Mouse (Mus musculus): Measurements from ENCODE around the gene Arpc1b. TPM values are rescaled to one million over a fixed set of nuclear protein-coding genes. Genes with fewer than 3 reads are reported as not detected.

The Arpc1b gene
- polyA plus RNA-seq, 1 experiment from 2014 or later = 95.4 TPM

Other genes with a start within 250 kb of the Arpc1b start
- gene Smurf1, start 148.4 kb upstream of the Arpc1b start, polyA plus RNA-seq (2014; fragmentation: Nextera tagmentation; extraction: Ambion mirVana) = 14.3 and 15.7 TPM in 2 replicates
- not detected in 2 replicates for gene Gm4871, start 81.5 kb upstream of the Arpc1b start, polyA plus RNA-seq (2014; fragmentation: Nextera tagmentation; extraction: Ambion mirVana)
- gene 1700018F24Rik, start 71.2 kb upstream of the Arpc1b start, polyA plus RNA-seq (2014; fragmentation: Nextera tagmentation; extraction: Ambion mirVana) = not detected in 2 replicates
- 112 and 115 TPM in 2 replicates for gene Arpc1a, start 30.4 kb upstream of the Arpc1b start, polyA plus RNA-seq (2014; fragmentation: Nextera tagmentation; extraction: Ambion mirVana)
- gene Kpna7, start 30.2 kb upstream of the Arpc1b start, polyA plus RNA-seq (2014; fragmentation: Nextera tagmentation; extraction: Ambion mirVana) = not detected in 2 replicates
- gene Pdap1, start 26.0 kb downstream of the Arpc1b start, polyA plus RNA-seq (2014; fragmentation: Nextera tagmentation; extraction: Ambion mirVana) = 76.5 and 92.4 TPM in 2 replicates
- gene Bud31, start 26.1 kb downstream of the Arpc1b start, polyA plus RNA-seq (2014; fragmentation: Nextera tagmentation; extraction: Ambion mirVana) = 172 and 179 TPM in 2 replicates
- 7.4 and 10.7 TPM in 2 replicates for gene Ptcd1, start 52.9 kb downstream of the Arpc1b start, polyA plus RNA-seq (2014; fragmentation: Nextera tagmentation; extraction: Ambion mirVana)
- 15.1 and 17.2 TPM in 2 replicates for gene Cpsf4, start 53.0 kb downstream of the Arpc1b start, polyA plus RNA-seq (2014; fragmentation: Nextera tagmentation; extraction: Ambion mirVana)
- 928 and 936 TPM in 2 replicates for gene Atp5j2, start 77.8 kb downstream of the Arpc1b start, polyA plus RNA-seq (2014; fragmentation: Nextera tagmentation; extraction: Ambion mirVana)
- 6.5 and 7.4 TPM in 2 replicates for gene Zkscan14, start 87.7 kb downstream of the Arpc1b start, polyA plus RNA-seq (2014; fragmentation: Nextera tagmentation; extraction: Ambion mirVana)
- 9.0 and 10.9 TPM in 2 replicates for gene Zkscan5, start 90.3 kb downstream of the Arpc1b start, polyA plus RNA-seq (2014; fragmentation: Nextera tagmentation; extraction: Ambion mirVana)
- 33.2 and 34.1 TPM in 2 replicates for gene Zfp655, start 117.5 kb downstream of the Arpc1b start, polyA plus RNA-seq (2014; fragmentation: Nextera tagmentation; extraction: Ambion mirVana)
- 0.23 and 0.94 TPM in 2 replicates for gene Zscan25, start 166.3 kb downstream of the Arpc1b start, polyA plus RNA-seq (2014; fragmentation: Nextera tagmentation; extraction: Ambion mirVana)
- gene Cyp3a57, start 231.1 kb downstream of the Arpc1b start, polyA plus RNA-seq (2014; fragmentation: Nextera tagmentation; extraction: Ambion mirVana) = not detected in 2 replicates

Measured in heart, embryonic 11.5 days (tissue).